Mouse (Mus musculus): ENCODE results near the gene Fam167b. TPM values are rescaled to one million over a fixed set of nuclear protein-coding genes. Genes with fewer than 3 reads are reported as not detected.

The Fam167b gene
- polyA plus RNA-seq, 1 experiment from 2014 or later, result 3.2 TPM

- ATAC-seq (no peak), DNase-seq (ENCODE audit: low spot score) (no peak)
- no peak overlapping the region for H3K4me3 ChIP-seq (ENCODE audit: low read depth, low read length)
- no peak overlapping the region for H3K27ac ChIP-seq (ENCODE audit: low read length)
- H3K36me3 ChIP-seq (ENCODE audit: insufficient read depth, low read length), result no peaks in the 10 kb centered on the region
- H3K4me1 ChIP-seq (ENCODE audit: insufficient read depth, low read depth, low read length), result no peaks in the 10 kb centered on the region
- no peak overlapping the region for H3K9ac ChIP-seq (replicated peaks; ENCODE audit: low read depth)
- H3K9me3 ChIP-seq (ENCODE audit: low read length), result no peaks in the 10 kb centered on the region
- no peak overlapping the region for H3K4me2 ChIP-seq (replicated peaks; ENCODE audit: low read depth, low read length)
- TF ChIP-seq CTCF (IDR thresholded peaks at IDR 0.05) (no peak), EP300 (IDR thresholded peaks at IDR 0.05) (no peak)
- 82% methylated on average over 6 of the region's 6 CpGs for WGBS
- no peaks in the 10 kb centered on the region for H3K27me3 ChIP-seq (replicated peaks; ENCODE audit: insufficient read depth, low read length)
Measured at GRCm38 (mm10) chr4:129570028-129570427, 8.3 kb downstream of the Fam167b start.

- no peak for ATAC-seq
- no peaks in the 10 kb centered on the region for H3K36me3 ChIP-seq (ENCODE audit: insufficient read depth, low read length)
- TF ChIP-seq CTCF (IDR thresholded peaks at IDR 0.05) (no peak), EP300 (IDR thresholded peaks at IDR 0.05) (no peak)
- H3K4me1 ChIP-seq (ENCODE audit: insufficient read depth, low read depth, low read length), result no peaks in the 10 kb centered on the region
- no peaks in the 10 kb centered on the region for H3K9me3 ChIP-seq (ENCODE audit: low read length)
- 90% methylated on average over 7 of the region's 7 CpGs for WGBS
- no peak overlapping the region for H3K9ac ChIP-seq (replicated peaks; ENCODE audit: low read depth)
- no peak overlapping the region for H3K4me2 ChIP-seq (replicated peaks; ENCODE audit: low read depth, low read length)
- H3K27me3 ChIP-seq (replicated peaks; ENCODE audit: insufficient read depth, low read length), result no peaks in the 10 kb centered on the region
- no peak overlapping the region for H3K27ac ChIP-seq (ENCODE audit: low read length)
- DNase-seq (ENCODE audit: low spot score), result no peak
- H3K4me3 ChIP-seq (ENCODE audit: low read depth, low read length), result no peak overlapping the region
Measured at GRCm38 (mm10) chr4:129568366-129568765, 10.0 kb downstream of the Fam167b start.

GRCm38 (mm10) chr4:129565139-129565538 is 13.2 kb downstream of the Fam167b start:
- ATAC-seq, result no peak

GRCm38 (mm10) chr4:129563718-129564117 is 14.6 kb downstream of the Fam167b start:
- TF ChIP-seq CTCF (IDR thresholded peaks at IDR 0.05) (no peak), EP300 (IDR thresholded peaks at IDR 0.05) (no peak)
- H3K27ac ChIP-seq (ENCODE audit: low read length), result no peak overlapping the region
- no peak overlapping the region for H3K4me2 ChIP-seq (replicated peaks; ENCODE audit: low read depth, low read length)
- no peaks in the 10 kb centered on the region for H3K4me1 ChIP-seq (ENCODE audit: insufficient read depth, low read depth, low read length)
- no peaks in the 10 kb centered on the region for H3K9me3 ChIP-seq (ENCODE audit: low read length)
- no peak overlapping the region for H3K9ac ChIP-seq (replicated peaks; ENCODE audit: low read depth)
- H3K36me3 ChIP-seq (ENCODE audit: insufficient read depth, low read length), result no peaks in the 10 kb centered on the region
- H3K4me3 ChIP-seq (ENCODE audit: low read depth, low read length), result no peak overlapping the region
- H3K27me3 ChIP-seq (replicated peaks; ENCODE audit: insufficient read depth, low read length), result no peaks in the 10 kb centered on the region
- WGBS, result 27% methylated on average over 8 of the region's 8 CpGs
- DNase-seq (ENCODE audit: low spot score) (no peak), ATAC-seq (no peak; the same call in 1 of the 2 replicates)

More at GRCm38 (mm10) chr4:129565139-129565538, 13.2 kb downstream of the Fam167b start:
- Histone ChIP-seq H3K9ac (replicated peaks; ENCODE audit: low read depth) (no peak overlapping the region), H3K4me3 (ENCODE audit: low read depth, low read length) (no peak overlapping the region), H3K4me2 (replicated peaks; ENCODE audit: low read depth, low read length) (no peak overlapping the region), H3K36me3 (ENCODE audit: insufficient read depth, low read length) (no peaks in the 10 kb centered on the region), H3K27ac (ENCODE audit: low read length) (no peak overlapping the region), H3K4me1 (ENCODE audit: insufficient read depth, low read depth, low read length) (no peaks in the 10 kb centered on the region), H3K9me3 (ENCODE audit: low read length) (no peaks in the 10 kb centered on the region), H3K27me3 (replicated peaks; ENCODE audit: insufficient read depth, low read length) (no peaks in the 10 kb centered on the region)
- WGBS, result 74% methylated on average over 6 of the region's 6 CpGs
- DNase-seq (ENCODE audit: low spot score), result no peak
- TF ChIP-seq CTCF (IDR thresholded peaks at IDR 0.05) (no peak), EP300 (IDR thresholded peaks at IDR 0.05) (no peak)

- 72% methylated on average over 5 of the region's 5 CpGs for WGBS
- no peaks in the 10 kb centered on the region for H3K9me3 ChIP-seq (ENCODE audit: low read length)
- no peak for ATAC-seq
Measured at GRCm38 (mm10) chr4:129561184-129561583, 17.2 kb downstream of the Fam167b start.

GRCm38 (mm10) chr4:129558321-129558955 is 19.9 kb downstream of the Fam167b start:
- WGBS, result 78% methylated on average over 12 of the region's 12 CpGs

More at GRCm38 (mm10) chr4:129561184-129561583, 17.2 kb downstream of the Fam167b start:
- no peak for TF ChIP-seq EP300 (IDR thresholded peaks at IDR 0.05)
- TF ChIP-seq CTCF (IDR thresholded peaks at IDR 0.05), result no peak
- no peak overlapping the region for H3K4me3 ChIP-seq (ENCODE audit: low read depth, low read length)
- no peak overlapping the region for H3K27ac ChIP-seq (ENCODE audit: low read length)
- H3K4me1 ChIP-seq (ENCODE audit: insufficient read depth, low read depth, low read length), result peaks cover 4% of the 10 kb centered on the region; the same call in 1 of the 2 replicates
- no peak overlapping the region for H3K9ac ChIP-seq (replicated peaks; ENCODE audit: low read depth)
- no peaks in the 10 kb centered on the region for H3K36me3 ChIP-seq (ENCODE audit: insufficient read depth, low read length)
- no peak overlapping the region for H3K4me2 ChIP-seq (replicated peaks; ENCODE audit: low read depth, low read length)
- H3K27me3 ChIP-seq (replicated peaks; ENCODE audit: insufficient read depth, low read length), result no peaks in the 10 kb centered on the region
- DNase-seq (ENCODE audit: low spot score), result no peak

More at GRCm38 (mm10) chr4:129558321-129558955, 19.9 kb downstream of the Fam167b start:
- no peak overlapping the region for H3K4me3 ChIP-seq (ENCODE audit: low read depth, low read length)
- H3K4me2 ChIP-seq (replicated peaks; ENCODE audit: low read depth, low read length), result no peak overlapping the region
- DNase-seq (ENCODE audit: low spot score), result no peak
- no peaks in the 10 kb centered on the region for H3K9me3 ChIP-seq (ENCODE audit: low read length)
- no peak for TF ChIP-seq EP300 (IDR thresholded peaks at IDR 0.05)
- no peak for TF ChIP-seq CTCF (IDR thresholded peaks at IDR 0.05)
- no peaks in the 10 kb centered on the region for H3K27me3 ChIP-seq (replicated peaks; ENCODE audit: insufficient read depth, low read length)
- no peak overlapping the region for H3K9ac ChIP-seq (replicated peaks; ENCODE audit: low read depth)
- H3K36me3 ChIP-seq (ENCODE audit: insufficient read depth, low read length), result no peaks in the 10 kb centered on the region
- H3K4me1 ChIP-seq (ENCODE audit: insufficient read depth, low read depth, low read length), result peaks cover 12% of the 10 kb centered on the region; the same call in 1 of the 2 replicates
- ATAC-seq, result no peak
- no peak overlapping the region for H3K27ac ChIP-seq (ENCODE audit: low read length)
